Mouse (Mus musculus): Measurements from ENCODE around the gene Phldb1. TPM values are rescaled to one million over a fixed set of nuclear protein-coding genes. Genes with fewer than 3 reads are reported as not detected.

Phldb1 gene
- polyA plus RNA-seq, 1 experiment from 2014 or later = 32.8 TPM

DNA sequence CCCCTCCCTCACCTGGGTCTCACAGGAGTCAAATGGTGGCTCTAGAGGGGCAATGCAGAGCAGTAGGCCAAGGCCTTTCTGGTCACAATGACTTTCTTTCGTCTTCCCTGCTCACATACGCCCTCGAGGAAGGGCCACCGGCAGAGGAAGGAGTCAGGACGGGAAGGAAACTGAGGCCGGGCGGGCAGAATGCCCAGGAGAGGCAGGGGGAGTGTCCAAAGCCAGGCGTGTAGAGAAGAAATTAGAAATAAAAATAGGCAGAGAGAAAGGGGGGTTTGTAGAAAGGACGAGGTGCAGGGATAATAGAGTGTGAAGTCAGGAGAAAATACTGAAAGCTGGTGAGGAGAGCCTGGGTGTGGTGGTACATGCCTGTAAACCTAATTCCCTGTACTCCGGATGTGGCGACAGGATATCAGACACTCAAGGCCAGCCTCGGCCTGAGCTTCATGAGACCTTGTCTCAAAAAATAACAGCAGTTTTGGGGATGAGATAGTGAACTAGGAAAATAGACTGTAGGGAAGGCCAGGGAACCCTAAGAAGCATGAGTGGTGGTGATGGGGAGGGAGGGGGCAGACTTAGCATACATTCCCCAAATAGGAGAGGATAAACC lies 2.0 kb downstream of the Phldb1 start:
- Histone ChIP-seq H3K4me2 (peak overlapping the region; percentile 100), H3K27ac (ENCODE audit: low read depth, low read length) (no peak overlapping the region), H3K9me3 (ENCODE audit: control insufficient read depth, low read length) (no peaks in the 10 kb centered on the region), H3K9ac (ENCODE audit: low read length) (no peak overlapping the region), H3K27me3 (ENCODE audit: control insufficient read depth, insufficient read depth, low read length) (peaks cover 7% of the 10 kb centered on the region; the same call in 1 of the 2 replicates), H3K4me3 (ENCODE audit: low read depth, low read length) (no peak overlapping the region), H3K36me3 (ENCODE audit: control insufficient read depth, insufficient read depth, low read length) (no peaks in the 10 kb centered on the region), H3K4me1 (ENCODE audit: control insufficient read depth, insufficient read depth, low read length) (peaks cover 8% of the 10 kb centered on the region; the same call in 1 of the 2 replicates)
- DNase-seq (ENCODE audit: low spot score, missing footprints) (no peak), ATAC-seq (ENCODE audit: low FRiP score) (no peak)
- 56% methylated on average over 12 of the region's 12 CpGs for WGBS

- ATAC-seq (ENCODE audit: low FRiP score) (no peak), DNase-seq (ENCODE audit: low spot score, missing footprints) (no peak)
- Histone ChIP-seq H3K4me2 (no peak overlapping the region), H3K4me3 (ENCODE audit: low read depth, low read length) (no peak overlapping the region), H3K9ac (ENCODE audit: low read length) (no peak overlapping the region), H3K9me3 (ENCODE audit: control insufficient read depth, low read length) (no peaks in the 10 kb centered on the region), H3K27me3 (ENCODE audit: control insufficient read depth, insufficient read depth, low read length) (peaks cover 7% of the 10 kb centered on the region; the same call in 1 of the 2 replicates), H3K36me3 (ENCODE audit: control insufficient read depth, insufficient read depth, low read length) (no peaks in the 10 kb centered on the region), H3K4me1 (ENCODE audit: control insufficient read depth, insufficient read depth, low read length) (peaks cover 8% of the 10 kb centered on the region; the same call in 1 of the 2 replicates), H3K27ac (ENCODE audit: low read depth, low read length) (no peak overlapping the region)
- WGBS = 68% methylated on average over 5 of the region's 5 CpGs
These were observed 2.9 kb downstream of the Phldb1 start for GRCm38 (mm10) chr9:44732130-44732549.

DNA sequence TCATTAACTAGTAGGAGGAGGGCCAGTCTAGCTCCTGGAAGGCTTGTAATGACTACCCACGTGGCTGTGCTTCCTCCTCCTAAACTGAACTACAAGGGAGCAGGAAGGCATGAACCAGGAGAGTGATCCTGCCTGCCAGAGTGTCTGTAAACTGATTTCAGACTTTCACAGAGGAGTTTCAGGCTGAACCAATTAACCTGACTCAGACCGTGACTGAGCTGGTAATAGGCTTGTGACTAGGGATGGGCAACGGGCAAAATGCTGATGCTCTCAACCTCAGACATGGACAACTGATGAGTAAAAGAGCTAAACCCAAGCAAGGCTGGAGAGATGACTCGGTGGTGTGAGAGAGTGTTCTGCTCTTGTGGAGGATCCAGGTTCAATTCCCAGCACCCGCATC lies 7.6 kb downstream of the Phldb1 start:
- Histone ChIP-seq H3K4me3 (ENCODE audit: low read depth, low read length) (no peak overlapping the region), H3K36me3 (ENCODE audit: control insufficient read depth, insufficient read depth, low read length) (no peaks in the 10 kb centered on the region), H3K27ac (ENCODE audit: low read depth, low read length) (no peak overlapping the region), H3K9ac (ENCODE audit: low read length) (no peak overlapping the region), H3K27me3 (ENCODE audit: control insufficient read depth, insufficient read depth, low read length) (0 out of 2 replicates have a peak, but pooled peaks cover under 1% of the 10 kb centered on the region), H3K4me1 (ENCODE audit: control insufficient read depth, insufficient read depth, low read length) (peaks cover 30% of the 10 kb centered on the region), H3K4me2 (no peak overlapping the region), H3K9me3 (ENCODE audit: control insufficient read depth, low read length) (no peaks in the 10 kb centered on the region)
- WGBS = 43% methylated on average over 5 of the region's 5 CpGs
- DNase-seq (ENCODE audit: low spot score, missing footprints) (no peak), ATAC-seq (ENCODE audit: low FRiP score) (no peak)

DNA sequence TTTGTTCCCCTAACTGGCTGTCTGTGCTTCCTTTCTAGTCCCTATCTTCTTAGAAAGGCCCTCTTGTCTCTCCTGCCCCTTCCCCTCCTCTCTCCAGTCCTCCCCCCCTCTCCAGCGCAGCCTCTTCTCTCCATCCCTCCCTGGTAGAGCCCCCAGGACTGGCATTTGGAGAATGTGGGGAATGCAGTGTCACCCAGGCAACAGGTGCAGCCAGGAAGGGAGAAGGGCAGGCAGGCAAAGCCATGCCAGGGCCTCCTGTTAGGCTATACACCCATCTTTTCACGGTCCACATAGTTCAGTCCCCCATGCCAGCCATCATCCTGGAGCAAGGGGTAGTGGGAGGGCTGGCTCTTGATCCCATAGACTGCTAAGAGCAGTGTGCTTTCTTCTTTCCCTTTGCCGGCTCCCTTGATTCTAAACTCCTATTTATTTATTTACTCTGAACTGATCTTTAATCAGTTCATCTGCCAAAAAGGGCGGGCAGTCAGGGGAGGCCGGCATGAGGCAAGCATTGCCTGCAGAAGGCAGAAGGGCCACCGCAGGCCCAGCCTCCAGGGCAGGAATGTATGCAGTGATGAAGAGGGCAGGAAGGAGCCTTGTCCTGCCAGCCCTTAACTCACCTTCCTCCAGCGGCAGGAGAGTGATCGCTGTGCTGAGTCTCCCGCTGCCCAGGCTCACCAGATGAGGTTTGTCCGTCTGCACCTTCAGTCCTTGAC lies 8.4 kb downstream of the Phldb1 start:
- ATAC-seq (ENCODE audit: low FRiP score) (no peak), DNase-seq (ENCODE audit: low spot score, missing footprints) (no peak)
- H3K9ac ChIP-seq (ENCODE audit: low read length) = peak overlapping the region; percentile 7; the same call in 1 of the 2 replicates
- H3K27ac ChIP-seq (ENCODE audit: low read depth, low read length) = 0 out of 2 replicates have a peak overlapping the region, but pooled peaks have one; percentile 4
- H3K9me3 ChIP-seq (ENCODE audit: control insufficient read depth, low read length) = no peaks in the 10 kb centered on the region
- no peak overlapping the region for H3K4me3 ChIP-seq (ENCODE audit: low read depth, low read length)
- H3K36me3 ChIP-seq (ENCODE audit: control insufficient read depth, insufficient read depth, low read length) = no peaks in the 10 kb centered on the region
- no peaks in the 10 kb centered on the region for H3K27me3 ChIP-seq (ENCODE audit: control insufficient read depth, insufficient read depth, low read length)
- 47% methylated on average over 10 of the region's 10 CpGs for whole genome bisulfite sequencing
- peaks cover 32% of the 10 kb centered on the region for H3K4me1 ChIP-seq (ENCODE audit: control insufficient read depth, insufficient read depth, low read length)
- no peak overlapping the region for H3K4me2 ChIP-seq

DNA sequence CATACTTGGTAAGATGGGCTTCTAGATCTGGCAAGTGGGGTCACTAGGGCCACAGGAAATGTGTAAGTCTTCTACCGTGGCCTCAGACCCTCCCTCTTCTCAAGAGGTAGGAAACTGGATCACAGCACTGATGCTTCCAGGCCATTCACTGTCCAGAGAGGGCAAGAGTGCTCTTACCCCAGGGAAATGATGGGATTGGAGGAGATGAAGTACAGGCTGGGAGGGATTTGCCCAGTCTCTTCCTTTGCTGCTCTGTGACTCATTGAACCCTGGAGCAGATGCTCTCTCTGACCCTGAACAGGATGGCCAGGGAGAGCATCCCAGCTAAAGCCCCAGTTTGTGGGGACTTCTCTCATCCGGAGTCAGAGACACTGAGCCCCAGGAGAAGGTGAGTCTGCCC lies 10.3 kb downstream of the Phldb1 start:
- Histone ChIP-seq H3K4me1 (ENCODE audit: control insufficient read depth, insufficient read depth, low read length) (peaks cover 44% of the 10 kb centered on the region), H3K4me3 (ENCODE audit: low read depth, low read length) (no peak overlapping the region), H3K9me3 (ENCODE audit: control insufficient read depth, low read length) (no peaks in the 10 kb centered on the region), H3K27me3 (ENCODE audit: control insufficient read depth, insufficient read depth, low read length) (no peaks in the 10 kb centered on the region), H3K4me2 (no peak overlapping the region), H3K36me3 (ENCODE audit: control insufficient read depth, insufficient read depth, low read length) (no peaks in the 10 kb centered on the region), H3K9ac (ENCODE audit: low read length) (no peak overlapping the region), H3K27ac (ENCODE audit: low read depth, low read length) (peak overlapping the region; percentile 2; the same call in 1 of the 2 replicates)
- no peak for ATAC-seq (ENCODE audit: low FRiP score)
- 45% methylated on average over 2 of the region's 2 CpGs for WGBS
- DNase-seq (ENCODE audit: low spot score, missing footprints) = no peak

DNA sequence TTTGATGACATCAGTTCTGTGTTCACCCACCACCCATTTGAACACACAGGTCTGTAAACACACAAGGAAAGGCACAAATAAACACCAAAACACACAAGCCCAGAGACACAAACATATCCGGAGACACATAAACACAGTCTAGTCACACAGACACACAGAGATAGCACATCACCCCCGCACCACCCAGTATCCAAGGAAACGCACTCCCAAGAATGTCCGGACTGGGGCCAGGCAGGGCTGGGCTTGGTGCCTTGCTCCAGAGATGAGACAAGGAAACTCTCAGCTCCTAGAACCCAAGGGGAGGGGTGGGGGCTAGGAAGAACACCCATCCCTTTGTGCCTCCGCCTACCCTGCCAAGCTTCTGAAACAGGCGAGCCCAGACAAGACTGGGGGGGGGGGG lies 10.8 kb downstream of the Phldb1 start:
- no peak overlapping the region; the same call in 1 of the 2 replicates for H3K27ac ChIP-seq (ENCODE audit: low read depth, low read length)
- H3K9me3 ChIP-seq (ENCODE audit: control insufficient read depth, low read length) = no peaks in the 10 kb centered on the region
- H3K27me3 ChIP-seq (ENCODE audit: control insufficient read depth, insufficient read depth, low read length) = no peaks in the 10 kb centered on the region
- DNase-seq (ENCODE audit: low spot score, missing footprints) (no peak), ATAC-seq (ENCODE audit: low FRiP score) (no peak)
- no peak overlapping the region for H3K4me2 ChIP-seq
- peaks cover 48% of the 10 kb centered on the region for H3K4me1 ChIP-seq (ENCODE audit: control insufficient read depth, insufficient read depth, low read length)
- H3K4me3 ChIP-seq (ENCODE audit: low read depth, low read length) = no peak overlapping the region
- 47% methylated on average over 6 of the region's 6 CpGs for WGBS
- H3K36me3 ChIP-seq (ENCODE audit: control insufficient read depth, insufficient read depth, low read length) = no peaks in the 10 kb centered on the region
- no peak overlapping the region for H3K9ac ChIP-seq (ENCODE audit: low read length)

GRCm38 (mm10) chr9:44723521-44724041 lies 11.4 kb downstream of the Phldb1 start:
- Histone ChIP-seq H3K9me3 (ENCODE audit: control insufficient read depth, low read length) (no peaks in the 10 kb centered on the region), H3K4me3 (ENCODE audit: low read depth, low read length) (no peak overlapping the region), H3K27ac (ENCODE audit: low read depth, low read length) (no peak overlapping the region; the same call in 1 of the 2 replicates), H3K36me3 (ENCODE audit: control insufficient read depth, insufficient read depth, low read length) (no peaks in the 10 kb centered on the region), H3K9ac (ENCODE audit: low read length) (no peak overlapping the region), H3K27me3 (ENCODE audit: control insufficient read depth, insufficient read depth, low read length) (no peaks in the 10 kb centered on the region), H3K4me2 (no peak overlapping the region), H3K4me1 (ENCODE audit: control insufficient read depth, insufficient read depth, low read length) (peaks cover 49% of the 10 kb centered on the region)
- no peak for ATAC-seq (ENCODE audit: low FRiP score)
- 76% methylated on average over 11 of the region's 11 CpGs for WGBS
- DNase-seq (ENCODE audit: low spot score, missing footprints) = no peak

DNA sequence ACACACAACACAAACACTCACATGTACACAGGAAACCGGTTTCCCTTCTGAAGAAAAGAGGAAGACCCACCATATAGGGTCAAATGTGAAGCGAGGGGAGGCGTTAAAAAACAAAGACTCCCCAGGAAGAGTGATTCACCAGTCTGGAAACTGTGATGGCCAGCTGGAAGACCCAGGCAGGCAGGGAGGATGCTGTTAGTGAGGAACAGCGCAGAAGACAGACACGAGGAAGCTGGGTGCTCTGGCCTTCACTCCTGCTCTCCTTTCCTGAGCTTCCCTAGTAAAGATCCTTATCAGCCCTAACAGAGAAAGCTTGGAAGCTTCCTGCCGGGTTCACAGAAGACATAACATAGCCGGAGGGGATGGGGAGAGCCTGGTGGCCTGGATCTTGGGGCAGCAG lies 12.0 kb downstream of the Phldb1 start:
- Histone ChIP-seq H3K4me1 (ENCODE audit: control insufficient read depth, insufficient read depth, low read length) (peaks cover 49% of the 10 kb centered on the region), H3K36me3 (ENCODE audit: control insufficient read depth, insufficient read depth, low read length) (no peaks in the 10 kb centered on the region), H3K9me3 (ENCODE audit: control insufficient read depth, low read length) (no peaks in the 10 kb centered on the region), H3K27ac (ENCODE audit: low read depth, low read length) (no peak overlapping the region; the same call in 1 of the 2 replicates), H3K9ac (ENCODE audit: low read length) (no peak overlapping the region), H3K4me3 (ENCODE audit: low read depth, low read length) (no peak overlapping the region), H3K27me3 (ENCODE audit: control insufficient read depth, insufficient read depth, low read length) (no peaks in the 10 kb centered on the region), H3K4me2 (no peak overlapping the region)
- no peak for ATAC-seq (ENCODE audit: low FRiP score)
- 55% methylated on average over 7 of the region's 7 CpGs for WGBS
- DNase-seq (ENCODE audit: low spot score, missing footprints) = no peak

GRCm38 (mm10) chr9:44722575-44722974 lies 12.4 kb downstream of the Phldb1 start:
- Histone ChIP-seq H3K27me3 (ENCODE audit: control insufficient read depth, insufficient read depth, low read length) (no peaks in the 10 kb centered on the region), H3K36me3 (ENCODE audit: control insufficient read depth, insufficient read depth, low read length) (no peaks in the 10 kb centered on the region), H3K27ac (ENCODE audit: low read depth, low read length) (no peak overlapping the region), H3K4me2 (no peak overlapping the region), H3K9ac (ENCODE audit: low read length) (no peak overlapping the region), H3K9me3 (ENCODE audit: control insufficient read depth, low read length) (no peaks in the 10 kb centered on the region), H3K4me1 (ENCODE audit: control insufficient read depth, insufficient read depth, low read length) (peaks cover 49% of the 10 kb centered on the region), H3K4me3 (ENCODE audit: low read depth, low read length) (no peak overlapping the region)
- WGBS = 77% methylated on average over 7 of the region's 7 CpGs
- ATAC-seq (ENCODE audit: low FRiP score) (no peak), DNase-seq (ENCODE audit: low spot score, missing footprints) (no peak)
